Mouse (Mus musculus) intestine, embryonic 15.5 days (tissue): ENCODE results near the gene Atf6b. TPM values are rescaled to one million over a fixed set of nuclear protein-coding genes. Genes with fewer than 3 reads are reported as not detected.

Source experiments
- ATAC-seq: fragments of 200-750 bp; cut with Nextera tagmentation; 2 replicates; pipeline ENCODE4 v1.8.0; 2017; ENCODE audit warnings: moderate TSS enrichment, moderate library complexity
- H3K27ac ChIP-seq: fragments of 300-500 bp; sonication (generic); 2 replicates; pipeline ENCODE4 v1.5.1; 2015; ENCODE audit warnings: mild to moderate bottlenecking, inconsistent platforms
- H3K27me3 ChIP-seq: fragments of 300-500 bp; sonication (generic); replicated peaks from 2 replicates; pipeline ENCODE4 v1.6.1; 2015; ENCODE audit warnings: inconsistent platforms
- H3K36me3 ChIP-seq: fragments of 300-500 bp; sonication (generic); 2 replicates; pipeline ENCODE4 v1.6.1; 2015; ENCODE audit warnings: inconsistent platforms
- H3K4me1 ChIP-seq: fragments of 300-500 bp; sonication (generic); replicated peaks from 2 replicates; pipeline ENCODE4 v1.6.1; 2015; ENCODE audit warnings: inconsistent platforms
- H3K4me2 ChIP-seq: fragments of 300-500 bp; sonication (generic); replicated peaks from 2 replicates; pipeline ENCODE4 v1.6.1; 2015; ENCODE audit warnings: mild to moderate bottlenecking, inconsistent platforms
- H3K4me3 ChIP-seq: fragments of 300-500 bp; sonication (generic); replicated peaks from 2 replicates; pipeline ENCODE4 v1.5.1; 2015; ENCODE audit warnings: inconsistent platforms
- H3K9ac ChIP-seq: fragments of 300-500 bp; sonication (generic); 2 replicates; pipeline ENCODE4 v1.6.1; 2015; ENCODE audit warnings: inconsistent platforms
- H3K9me3 ChIP-seq: fragments of 300-500 bp; sonication (generic); 2 replicates; pipeline ENCODE4 v1.6.1; 2016; ENCODE audit warnings: inconsistent platforms
- WGBS: fragments of 180-500 bp; shearing (Covaris S2); methylation state at CpG from one replicate; pipeline ENCODE4 v1.1.7; 2015; 5-methylcytosine and 5-hydroxymethylcytosine counted together
- polyA plus RNA-seq: library from polyadenylated mRNA; unstranded; fragments of >200 nt; fragmentation: Nextera tagmentation; extraction: Ambion mirVana; gene quantifications from 2 replicates; pipeline ENCODE4 v1.2.1, GENCODE M21; 2015

Atf6b gene
- polyA plus RNA-seq, 1 experiment from 2014 or later, result 68.2 TPM

GRCm38 (mm10) chr17:34613054-34613645 lies 33.8 kb upstream of the Atf6b start:
- no peak overlapping the region for H3K4me3 ChIP-seq
- no peak overlapping the region for H3K4me2 ChIP-seq
- no peaks in the 10 kb centered on the region for H3K27me3 ChIP-seq
- H3K27ac ChIP-seq, result no peak overlapping the region
- no peaks in the 10 kb centered on the region for H3K9me3 ChIP-seq
- 87% methylated on average over 11 of the region's 11 CpGs for WGBS
- H3K4me1 ChIP-seq, result 0 out of 2 replicates have a peak, but pooled peaks cover 6% of the 10 kb centered on the region
- ATAC-seq, result no peak
- peaks cover 42% of the 10 kb centered on the region for H3K36me3 ChIP-seq
- H3K9ac ChIP-seq, result no peak overlapping the region

DNA sequence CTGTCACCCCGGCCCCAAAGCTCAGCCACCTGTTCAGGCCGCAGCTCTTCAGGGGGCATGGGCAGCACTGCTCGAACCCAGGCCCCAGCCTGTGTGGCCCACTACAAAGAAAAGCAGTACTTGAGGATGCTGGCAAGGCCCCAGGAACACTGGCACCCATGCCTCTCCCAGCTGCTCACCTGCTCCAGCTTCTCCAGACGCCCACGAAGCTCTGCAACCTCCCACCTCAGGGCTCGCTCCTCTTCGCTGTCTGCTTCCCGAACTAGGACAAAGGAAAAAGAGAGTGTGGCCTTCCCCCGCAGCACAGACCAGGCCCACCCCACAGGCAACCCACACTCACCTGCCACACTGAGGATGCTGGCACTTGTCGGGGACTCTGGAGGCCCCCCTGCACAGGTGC lies 33.1 kb upstream of the Atf6b start:
- H3K27ac ChIP-seq, result no peak overlapping the region
- H3K4me2 ChIP-seq, result no peak overlapping the region
- H3K4me3 ChIP-seq, result no peak overlapping the region
- H3K9me3 ChIP-seq, result no peaks in the 10 kb centered on the region
- no peak overlapping the region for H3K9ac ChIP-seq
- 93% methylated on average over 10 of the region's 10 CpGs for WGBS
- no peak for ATAC-seq
- peaks cover 42% of the 10 kb centered on the region for H3K36me3 ChIP-seq
- H3K27me3 ChIP-seq, result no peaks in the 10 kb centered on the region
- 0 out of 2 replicates have a peak, but pooled peaks cover 2% of the 10 kb centered on the region for H3K4me1 ChIP-seq

DNA sequence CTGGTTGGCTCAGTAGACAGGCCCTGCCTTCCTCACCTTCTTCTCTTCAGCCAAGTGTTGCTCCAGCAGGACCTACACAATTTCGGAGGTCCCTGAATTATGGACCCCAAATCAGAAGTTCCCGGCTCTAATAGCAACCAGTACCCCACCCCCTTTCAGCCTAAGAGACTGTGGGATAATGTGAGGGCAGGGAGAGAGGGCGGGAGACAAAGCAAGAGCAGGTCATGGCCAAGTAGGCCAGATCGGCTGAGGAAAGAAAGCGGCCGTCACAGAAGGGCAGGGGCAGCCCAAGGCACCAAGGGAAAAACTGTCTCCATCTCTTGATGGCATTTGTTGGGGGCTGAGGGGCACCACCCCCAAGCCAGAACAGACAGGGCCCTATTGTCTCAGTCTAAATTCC lies 31.1 kb upstream of the Atf6b start, which contains the start of gene Egfl8:
Egfl8 (minus strand) TSS at position 101 of the 400 bp plus-strand sequence.
- Histone ChIP-seq H3K36me3 (peaks cover 38% of the 10 kb centered on the region), H3K27me3 (no peaks in the 10 kb centered on the region), H3K4me1 (0 out of 2 replicates have a peak, but pooled peaks cover 2% of the 10 kb centered on the region), H3K27ac (no peak within 1 kb of the TSS), H3K9ac (no peak within 1 kb of the TSS), H3K9me3 (no peaks in the 10 kb centered on the region), H3K4me2 (no peak within 1 kb of the TSS), H3K4me3 (no peak within 1 kb of the TSS)
- ATAC-seq, result no peak
- 78% methylated on average over 6 of the region's 6 CpGs for WGBS

DNA sequence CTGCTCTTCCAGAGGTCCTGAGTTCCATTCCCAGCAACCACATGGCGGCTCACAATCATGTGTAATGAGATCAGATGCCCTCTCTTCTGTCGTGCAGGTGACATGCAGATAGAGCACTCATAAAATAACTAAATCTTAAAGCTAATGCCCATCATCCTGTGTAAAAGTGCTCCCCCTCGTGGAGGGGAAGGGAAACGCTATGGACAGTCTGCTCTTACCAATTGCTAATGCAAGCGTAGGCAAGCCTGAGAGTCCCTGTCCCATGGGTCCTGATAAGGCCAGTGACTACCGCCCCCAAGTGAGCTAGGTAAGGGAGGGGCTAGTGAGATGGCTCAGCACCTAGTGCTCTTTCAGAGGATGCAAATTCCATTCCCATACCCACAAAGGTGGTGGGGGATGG lies 27.9 kb upstream of the Atf6b start:
- peak; percentile 37 for ATAC-seq
- Histone ChIP-seq H3K9ac (no peak overlapping the region), H3K27me3 (no peaks in the 10 kb centered on the region), H3K4me3 (no peak overlapping the region), H3K9me3 (no peaks in the 10 kb centered on the region), H3K4me1 (0 out of 2 replicates have a peak, but pooled peaks cover 2% of the 10 kb centered on the region), H3K4me2 (no peak overlapping the region), H3K27ac (no peak overlapping the region), H3K36me3 (peaks cover 27% of the 10 kb centered on the region)
- WGBS, result 20% methylated on average over 6 of the region's 6 CpGs

GRCm38 (mm10) chr17:34621006-34621405 lies 25.9 kb upstream of the Atf6b start:
- ATAC-seq, result 0 out of 2 replicates have a peak, but pooled peaks have one; percentile 21
- Histone ChIP-seq H3K36me3 (peaks cover 21% of the 10 kb centered on the region), H3K27me3 (no peaks in the 10 kb centered on the region), H3K4me2 (no peak overlapping the region), H3K4me3 (no peak overlapping the region), H3K9ac (no peak overlapping the region), H3K27ac (peak overlapping the region; percentile 20; the same call in 1 of the 2 replicates), H3K4me1 (peaks cover 3% of the 10 kb centered on the region), H3K9me3 (no peaks in the 10 kb centered on the region)
- WGBS, result 67% methylated on average over 8 of the region's 8 CpGs

- H3K9ac ChIP-seq, result no peak overlapping the region
- no peak for ATAC-seq
- H3K4me1 ChIP-seq, result peaks cover 11% of the 10 kb centered on the region
- 84% methylated on average over 9 of the region's 9 CpGs for WGBS
- H3K27me3 ChIP-seq, result no peaks in the 10 kb centered on the region
- no peak overlapping the region for H3K4me3 ChIP-seq
- no peaks in the 10 kb centered on the region for H3K9me3 ChIP-seq
- H3K36me3 ChIP-seq, result peaks cover 21% of the 10 kb centered on the region; the same call in 1 of the 2 replicates
- H3K4me2 ChIP-seq, result no peak overlapping the region
- H3K27ac ChIP-seq, result no peak overlapping the region
Measured at GRCm38 (mm10) chr17:34623161-34623560, 23.8 kb upstream of the Atf6b start.

GRCm38 (mm10) chr17:34624981-34625380 lies 22.0 kb upstream of the Atf6b start:
- no peak for ATAC-seq
- Histone ChIP-seq H3K27me3 (peaks cover 3% of the 10 kb centered on the region), H3K36me3 (peaks cover 21% of the 10 kb centered on the region; the same call in 1 of the 2 replicates), H3K9me3 (no peaks in the 10 kb centered on the region), H3K9ac (no peak overlapping the region), H3K4me2 (no peak overlapping the region), H3K27ac (no peak overlapping the region), H3K4me1 (peaks cover 20% of the 10 kb centered on the region), H3K4me3 (no peak overlapping the region)
- 92% methylated on average over 3 of the region's 3 CpGs for WGBS

- H3K4me2 ChIP-seq, result peak overlapping the region; percentile 92
- peak overlapping the region; percentile 66 for H3K9ac ChIP-seq
- 54% methylated on average over 16 of the region's 16 CpGs for WGBS
- H3K27me3 ChIP-seq, result peaks cover 15% of the 10 kb centered on the region
- H3K4me3 ChIP-seq, result peak overlapping the region; percentile 69
- ATAC-seq, result no peak
- H3K36me3 ChIP-seq, result peaks cover 20% of the 10 kb centered on the region; the same call in 1 of the 2 replicates
- peaks cover 31% of the 10 kb centered on the region for H3K4me1 ChIP-seq
- peak overlapping the region; percentile 96 for H3K27ac ChIP-seq
- H3K9me3 ChIP-seq, result no peaks in the 10 kb centered on the region
Measured at GRCm38 (mm10) chr17:34626062-34626772, 20.7 kb upstream of the Atf6b start.

GRCm38 (mm10) chr17:34626773-34627092 lies 20.2 kb upstream of the Atf6b start:
- Histone ChIP-seq H3K27ac (peak overlapping the region; percentile 96), H3K9me3 (no peaks in the 10 kb centered on the region), H3K27me3 (peaks cover 20% of the 10 kb centered on the region), H3K36me3 (peaks cover 18% of the 10 kb centered on the region; the same call in 1 of the 2 replicates), H3K4me3 (peak overlapping the region; percentile 69), H3K4me2 (peak overlapping the region; percentile 92), H3K9ac (peak overlapping the region; percentile 66), H3K4me1 (peaks cover 36% of the 10 kb centered on the region)
- ATAC-seq, result peak; percentile 26; the same call in 1 of the 2 replicates
- under 1% methylated on average over 18 of the region's 18 CpGs for WGBS

DNA sequence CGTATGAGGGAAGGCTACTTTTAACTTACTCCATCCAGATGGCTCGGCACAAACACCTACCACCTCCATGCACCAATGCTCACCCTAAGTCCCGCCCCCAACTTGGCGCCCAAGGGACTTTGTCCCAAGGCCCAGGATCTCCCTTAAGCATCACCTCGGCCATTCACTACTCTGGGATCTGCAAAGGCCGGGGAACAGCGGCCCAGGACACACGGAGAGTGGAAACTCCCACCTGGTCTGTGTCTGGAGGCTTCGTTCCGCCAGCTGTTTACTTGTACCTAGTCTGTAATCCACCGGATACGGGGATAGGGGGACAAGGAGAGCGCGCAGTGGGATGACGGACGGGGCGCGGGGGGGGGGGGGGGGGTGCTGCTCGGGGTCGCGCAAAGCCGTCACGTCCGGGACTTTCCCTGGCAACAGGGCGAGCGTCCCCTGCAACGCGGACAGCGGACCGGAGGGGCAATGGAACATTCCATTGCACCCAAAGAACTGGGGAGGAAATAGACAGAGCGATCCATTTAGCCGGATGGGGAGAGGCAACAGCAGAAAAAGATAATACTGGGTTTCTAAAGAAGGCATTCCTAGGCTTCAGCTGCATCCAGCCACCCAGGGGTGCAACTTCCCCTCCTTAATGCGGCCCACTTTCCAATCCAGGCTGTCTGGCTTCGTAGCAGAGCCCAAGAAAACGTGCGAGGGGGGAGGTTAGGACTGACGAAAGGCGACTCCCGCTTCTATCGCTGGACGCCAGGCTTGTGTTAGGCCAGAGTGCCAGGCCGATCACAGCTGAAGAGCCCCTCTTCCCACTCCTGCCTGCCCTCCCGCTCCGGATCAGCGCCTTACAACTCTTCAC lies 19.6 kb upstream of the Atf6b start:
- Histone ChIP-seq H3K27me3 (peaks cover 24% of the 10 kb centered on the region), H3K4me3 (peak overlapping the region; percentile 69), H3K36me3 (peaks cover 14% of the 10 kb centered on the region; the same call in 1 of the 2 replicates), H3K9me3 (no peaks in the 10 kb centered on the region), H3K4me2 (peak overlapping the region; percentile 92), H3K9ac (peak overlapping the region; percentile 66), H3K27ac (peak overlapping the region; percentile 96), H3K4me1 (peaks cover 40% of the 10 kb centered on the region)
- peak; percentile 83 for ATAC-seq
- under 1% methylated on average over 42 of the region's 45 CpGs for WGBS

- peaks cover 24% of the 10 kb centered on the region for H3K27me3 ChIP-seq
- no peaks in the 10 kb centered on the region for H3K9me3 ChIP-seq
- H3K27ac ChIP-seq, result peak within 1 kb of the TSS; percentile 96
- H3K4me1 ChIP-seq, result peaks cover 40% of the 10 kb centered on the region
- H3K9ac ChIP-seq, result peak within 1 kb of the TSS; percentile 66
- WGBS, result 2% methylated on average over 29 of the region's 29 CpGs
- peak; percentile 44 for ATAC-seq
- H3K4me3 ChIP-seq, result peak within 1 kb of the TSS; percentile 69
- peaks cover 6% of the 10 kb centered on the region; the same call in 1 of the 2 replicates for H3K36me3 ChIP-seq
- H3K4me2 ChIP-seq, result peak within 1 kb of the TSS; percentile 92
Measured at GRCm38 (mm10) chr17:34627943-34628643, 18.9 kb upstream of the Atf6b start, which contains the start of gene Ppt2. TSS of gene Ppt2 (minus strand) at chr17:34628510.
